In the genomic region with DNA sequence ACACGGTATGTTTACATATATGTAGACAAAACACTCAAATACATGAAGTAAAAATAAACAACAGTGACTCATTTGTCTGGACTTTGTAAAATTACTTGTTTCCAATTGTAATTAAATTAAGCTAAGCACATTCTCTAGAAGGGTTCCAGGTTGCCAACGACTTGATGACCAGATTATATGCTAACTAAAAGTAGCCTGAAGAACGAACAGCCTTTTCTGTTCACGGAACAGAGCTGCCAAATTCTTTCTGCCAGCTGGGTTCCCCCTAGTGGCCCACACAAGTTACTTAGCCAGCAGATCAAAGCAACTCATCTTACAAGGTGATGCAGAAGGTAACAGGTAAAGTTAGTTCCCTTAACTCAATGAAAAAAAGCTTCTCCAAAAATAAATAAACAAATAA, we compare ENCODE assay signal across 8 mouse cellular contexts. TPM values are rescaled to one million over a fixed set of nuclear protein-coding genes. Genes with fewer than 3 reads are reported as not detected.
DNase-seq lines count a peak whose midpoint lies in the region; ATAC-seq and TF ChIP-seq lines count a peak whose summit lies in the region.

No protein-coding gene starts in this region.

- no peak overlapping the region for H3K27ac ChIP-seq in limb, embryonic 14.5 days (replicated peaks; ENCODE audit: low read depth, low read length)
- H3K27ac ChIP-seq in limb, embryonic 10.5 days = no peak overlapping the region

- TF ChIP-seq CTCF in brain, embryonic 14.5 days (IDR thresholded peaks at IDR 0.05; ENCODE audit: borderline replicate concordance, extremely low read depth, insufficient read depth, insufficient read length) = peak; percentile 59; the same call in 1 of the 2 replicates

- TF ChIP-seq POLR2A in limb, embryonic 14.5 days (IDR thresholded peaks at IDR 0.05; ENCODE audit: borderline replicate concordance, extremely low read depth, insufficient read depth, insufficient read length) = no peak
- no peak for TF ChIP-seq POLR2A in brain, embryonic 14.5 days (IDR thresholded peaks at IDR 0.05; ENCODE audit: borderline replicate concordance, extremely low read depth, insufficient read depth, insufficient read length, poor library complexity, severe bottlenecking)

- intact Hi-C loops in left cerebral cortex, postnatal 4 days (cut with DNase I) = no loop called here

- peak; percentile 8 for DNase-seq in cerebellum, adult 8-10 months
- no peak for DNase-seq in cerebellum, adult 11 months
- peak; percentile 40 for DNase-seq in limb, embryonic 14.5 days (ENCODE audit: low spot score)
- DNase-seq in limb, embryonic 10.5 days (ENCODE audit: low spot score) = no peak
- DNase-seq in brain, embryonic 14.5 days (ENCODE audit: low read depth) = peak; percentile 65
- peak; percentile 8 for DNase-seq in left cerebral cortex, postnatal 4 days
- DNase-seq in thymus, postnatal 25 days = peak; percentile 49
- DNase-seq in ovary, postnatal 10 days (ENCODE audit: low spot score) = no peak

- H3K4me3 ChIP-seq in limb, embryonic 14.5 days (replicated peaks; ENCODE audit: low read length) = no peak overlapping the region
- H3K4me3 ChIP-seq in limb, embryonic 10.5 days = no peak overlapping the region

- H3K9ac ChIP-seq in limb, embryonic 14.5 days (ENCODE audit: low read depth, low read length, severe bottlenecking) = no peak overlapping the region

- no peak for ATAC-seq in limb, embryonic 14.5 days (ENCODE audit: low FRiP score, low read depth)

- no peaks in the 10 kb centered on the region for H3K36me3 ChIP-seq in limb, embryonic 14.5 days (ENCODE audit: control insufficient read depth, insufficient read depth, low read length)
- no peaks in the 10 kb centered on the region for H3K36me3 ChIP-seq in limb, embryonic 10.5 days

- no peaks in the 10 kb centered on the region for H3K27me3 ChIP-seq in limb, embryonic 14.5 days (ENCODE audit: control insufficient read depth, insufficient read depth, low read length)
- no peaks in the 10 kb centered on the region for H3K27me3 ChIP-seq in limb, embryonic 10.5 days (ENCODE audit: low read depth, poor library complexity, severe bottlenecking)

- H3K4me2 ChIP-seq in limb, embryonic 14.5 days (replicated peaks; ENCODE audit: low read depth, low read length, severe bottlenecking) = no peak overlapping the region

- H3K9me3 ChIP-seq in limb, embryonic 14.5 days (ENCODE audit: control insufficient read depth, low read length) = no peaks in the 10 kb centered on the region
- no peaks in the 10 kb centered on the region for H3K9me3 ChIP-seq in limb, embryonic 10.5 days (replicated peaks)

- H3K4me1 ChIP-seq in limb, embryonic 14.5 days (ENCODE audit: control insufficient read depth, insufficient read depth, low read length) = no peaks in the 10 kb centered on the region
- H3K4me1 ChIP-seq in limb, embryonic 10.5 days = no peaks in the 10 kb centered on the region

- 26% methylated on average over 4 of the region's 4 CpGs for WGBS in limb, embryonic 14.5 days
- 34% methylated on average over 4 of the region's 4 CpGs for WGBS in limb, embryonic 10.5 days

RNA-seq across cellular contexts. Expression of gene Fcamr, which starts 16.6 kb away (rescaled TPM):
- polyA plus RNA-seq in limb, embryonic 14.5 days (2012; rRNA removed) = 0.44 and 0.54 TPM in 2 replicates
- polyA plus RNA-seq in limb, embryonic 14.5 days (2014; fragmentation: Nextera tagmentation; extraction: Ambion mirVana) = 0.11 and 0.28 TPM in 2 replicates
- not detected in 2 replicates for polyA plus RNA-seq in limb, embryonic 10.5 days (2016; fragmentation: Nextera tagmentation; extraction: Ambion mirVana)
- 0.04 and 0.08 TPM in 2 replicates for polyA plus RNA-seq in brain, embryonic 14.5 days (2012; rRNA removed)
- not detected for total RNA-seq in left cerebral cortex, postnatal 4 days (2021)

RNA-seq across cellular contexts. Expression of gene Pigr, which starts 42.4 kb away (rescaled TPM):
- 0.08 TPM in 1 of 2 replicates, not detected in the other for polyA plus RNA-seq in limb, embryonic 14.5 days (2012; rRNA removed)
- 0.15 TPM in 1 of 2 replicates, not detected in the other for polyA plus RNA-seq in limb, embryonic 14.5 days (2014; fragmentation: Nextera tagmentation; extraction: Ambion mirVana)
- polyA plus RNA-seq in limb, embryonic 10.5 days (2016; fragmentation: Nextera tagmentation; extraction: Ambion mirVana) = not detected in 2 replicates
- 0.03 and 0.16 TPM in 2 replicates for polyA plus RNA-seq in brain, embryonic 14.5 days (2012; rRNA removed)
- not detected for total RNA-seq in left cerebral cortex, postnatal 4 days (2021)

RNA-seq across cellular contexts. Expression of gene AA986860, which starts 52.3 kb away (rescaled TPM):
- 1.9 and 2.8 TPM in 2 replicates for polyA plus RNA-seq in limb, embryonic 14.5 days (2012; rRNA removed)
- 8.1 and 10.6 TPM in 2 replicates for polyA plus RNA-seq in limb, embryonic 14.5 days (2014; fragmentation: Nextera tagmentation; extraction: Ambion mirVana)
- polyA plus RNA-seq in limb, embryonic 10.5 days (2016; fragmentation: Nextera tagmentation; extraction: Ambion mirVana) = 0.23 and 0.38 TPM in 2 replicates
- 0.50 and 0.59 TPM in 2 replicates for polyA plus RNA-seq in brain, embryonic 14.5 days (2012; rRNA removed)
- total RNA-seq in left cerebral cortex, postnatal 4 days (2021) = under 1 TPM; 0.30 to 0.38 TPM

RNA-seq across cellular contexts. Expression of gene Pfkfb2, which starts 55.0 kb away (rescaled TPM):
- 17.2 and 20.8 TPM in 2 replicates for polyA plus RNA-seq in limb, embryonic 14.5 days (2012; rRNA removed)
- polyA plus RNA-seq in limb, embryonic 14.5 days (2014; fragmentation: Nextera tagmentation; extraction: Ambion mirVana) = 7.3 and 8.5 TPM in 2 replicates
- polyA plus RNA-seq in limb, embryonic 10.5 days (2016; fragmentation: Nextera tagmentation; extraction: Ambion mirVana) = 3.4 and 5.1 TPM in 2 replicates
- polyA plus RNA-seq in brain, embryonic 14.5 days (2012; rRNA removed) = 32.9 and 33.9 TPM in 2 replicates
- 10 to 100 TPM; 52.4 to 53.6 TPM for total RNA-seq in left cerebral cortex, postnatal 4 days (2021)

Comparison
In these comparisons a context has a peak if more than half of its experiments do, and no peak if none do; other contexts are left out.
1. DNase-seq: peak in cerebellum, adult 8-10 months (single experiment), limb, embryonic 14.5 days (single experiment), brain, embryonic 14.5 days (single experiment), left cerebral cortex, postnatal 4 days (single experiment) and thymus, postnatal 25 days (single experiment); none in cerebellum, adult 11 months (single experiment), limb, embryonic 10.5 days (single experiment) and ovary, postnatal 10 days (single experiment).